Comparison of ENCODE assay signal across 10 mouse cellular contexts in the genomic region with DNA sequence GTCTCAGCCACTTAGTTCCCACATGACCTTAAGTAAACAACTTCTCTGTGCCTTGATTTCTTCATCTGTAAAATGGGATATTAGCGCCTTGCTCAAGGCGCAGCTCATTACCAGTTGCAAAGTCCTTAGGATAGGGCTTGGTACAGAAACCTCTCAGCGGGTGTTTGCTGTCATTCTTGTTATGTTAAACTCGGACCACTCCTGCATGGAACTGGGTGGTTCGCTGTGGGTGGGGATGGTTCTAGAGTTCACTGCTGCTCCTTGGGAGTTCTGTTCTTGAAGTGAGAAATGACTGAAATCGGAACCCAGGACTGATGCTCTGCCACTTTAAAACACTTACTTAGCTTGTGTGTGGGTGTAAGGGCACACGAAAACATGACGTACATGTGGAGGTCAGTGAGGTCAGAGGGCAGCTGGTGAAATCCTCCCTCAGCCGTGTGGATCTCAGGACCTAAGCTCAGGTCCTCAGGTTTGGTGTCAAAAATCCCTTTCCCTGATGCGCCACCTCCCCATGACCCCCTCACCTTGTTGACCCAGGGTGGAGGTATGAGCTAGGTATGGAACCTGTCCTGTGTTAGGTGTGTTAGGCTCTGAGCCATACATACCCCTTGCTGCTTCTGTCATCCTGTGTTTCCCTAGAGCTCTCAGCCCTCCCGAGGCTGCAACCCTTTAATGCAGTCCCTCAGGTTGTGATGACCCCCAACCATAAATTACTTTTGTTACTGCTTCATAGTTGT. TPM values are rescaled to one million over a fixed set of nuclear protein-coding genes. Genes with fewer than 3 reads are reported as not detected.
DNase-seq lines count a peak whose midpoint lies in the region; ATAC-seq lines count a peak whose summit lies in the region.
"Had no signal": no experiment of that assay in that cellular context is flagged by ENCODE, and none has a peak within 500 bp of the region (broad histone marks: within the 10 kb centered on the region; RNA-seq: fewer than 3 reads in every experiment).

No protein-coding gene starts in this region.

- intact Hi-C loops in heart, postnatal 10 days (cut with DNase I): no loop called here

- ATAC-seq in hindbrain, embryonic 14.5 days (ENCODE audit: low FRiP score): no peak
- ATAC-seq in midbrain, embryonic 12.5 days (ENCODE audit: low FRiP score, low read depth): no peak
- no peak for ATAC-seq in activated CD4-positive, CD25-positive, alpha-beta regulatory T cell, adult 4 months

- H3K36me3 ChIP-seq in hindbrain, embryonic 14.5 days (replicated peaks; ENCODE audit: control insufficient read depth, insufficient read depth): no peaks in the 10 kb centered on the region
- no peaks in the 10 kb centered on the region for H3K36me3 ChIP-seq in midbrain, embryonic 12.5 days

- peak overlapping the region; percentile 81 for H3K4me2 ChIP-seq in hindbrain, embryonic 14.5 days (replicated peaks)
- H3K4me2 ChIP-seq in midbrain, embryonic 12.5 days (replicated peaks): peak overlapping the region; percentile 80

- peaks cover 55% of the 10 kb centered on the region for H3K4me1 ChIP-seq in hindbrain, embryonic 14.5 days (replicated peaks; ENCODE audit: control insufficient read depth, insufficient read depth, low read length)
- peaks cover 71% of the 10 kb centered on the region for H3K4me1 ChIP-seq in midbrain, embryonic 12.5 days

- H3K9me3 ChIP-seq in hindbrain, embryonic 14.5 days (ENCODE audit: control insufficient read depth, low read length): no peaks in the 10 kb centered on the region
- no peaks in the 10 kb centered on the region for H3K9me3 ChIP-seq in midbrain, embryonic 12.5 days

- H3K9ac ChIP-seq in hindbrain, embryonic 14.5 days: peak overlapping the region; percentile 91; the same call in 1 of the 2 replicates
- H3K9ac ChIP-seq in midbrain, embryonic 12.5 days (replicated peaks): no peak overlapping the region

- DNase-seq in heart, adult 11 months: peak; percentile 81
- no peak for DNase-seq in heart, postnatal 10 days
- peak; percentile 90 for DNase-seq in R1 (ENCODE audit: low read depth, low spot score)
- DNase-seq in hindbrain, embryonic 14.5 days (ENCODE audit: low spot score): no peak
- DNase-seq in kidney, adult 8-10 months: no peak
- DNase-seq in ovary, postnatal 36 days (ENCODE audit: low spot score): no peak
- DNase-seq: cerebellum, adult 2 months; heart, postnatal 4 days had no signal

- no peak overlapping the region for H3K27ac ChIP-seq in hindbrain, embryonic 14.5 days
- H3K27ac ChIP-seq in midbrain, embryonic 12.5 days (replicated peaks): no peak overlapping the region; the same call in 1 of the 2 replicates

- no peaks in the 10 kb centered on the region for H3K27me3 ChIP-seq in hindbrain, embryonic 14.5 days (ENCODE audit: control insufficient read depth, insufficient read depth, low read length)
- peaks cover 3% of the 10 kb centered on the region; the same call in 1 of the 2 replicates for H3K27me3 ChIP-seq in midbrain, embryonic 12.5 days

- peak overlapping the region; percentile 73 for H3K4me3 ChIP-seq in hindbrain, embryonic 14.5 days (replicated peaks; ENCODE audit: low read length)
- H3K4me3 ChIP-seq in midbrain, embryonic 12.5 days: peak overlapping the region; percentile 67; the same call in 1 of the 2 replicates

- WGBS in hindbrain, embryonic 14.5 days: 72% methylated on average over 11 of the region's 11 CpGs
- 76% methylated on average over 11 of the region's 11 CpGs for WGBS in midbrain, embryonic 12.5 days

RNA-seq across cellular contexts. Expression of a gene that starts 13.4 kb away (rescaled TPM):
- 10 to 100 TPM; 14.7 to 16.6 TPM for total RNA-seq in heart, postnatal 10 days (2021)
- 17.4 and 19.7 TPM in 2 replicates for polyA plus RNA-seq in hindbrain, embryonic 14.5 days (2014; fragmentation: Nextera tagmentation; extraction: Ambion mirVana)
- 17.7 and 20.9 TPM in 2 replicates for polyA plus RNA-seq in midbrain, embryonic 12.5 days (2016; fragmentation: Nextera tagmentation; extraction: Ambion mirVana)
- polyA plus RNA-seq in activated CD4-positive, CD25-positive, alpha-beta regulatory T cell, adult 4 months (2017; shearing (Covaris generic)): 10 to 100 TPM; 16.5 to 26.1 TPM

RNA-seq across cellular contexts. Expression of a gene that starts 32.6 kb away (rescaled TPM):
- total RNA-seq in heart, postnatal 10 days (2021): 10 to 100 TPM; 27.8 to 28.1 TPM
- polyA plus RNA-seq in hindbrain, embryonic 14.5 days (2014; fragmentation: Nextera tagmentation; extraction: Ambion mirVana): 29.8 and 41.1 TPM in 2 replicates
- 41.3 and 42.3 TPM in 2 replicates for polyA plus RNA-seq in midbrain, embryonic 12.5 days (2016; fragmentation: Nextera tagmentation; extraction: Ambion mirVana)
- 100 to 1,000 TPM; 120 to 148 TPM for polyA plus RNA-seq in activated CD4-positive, CD25-positive, alpha-beta regulatory T cell, adult 4 months (2017; shearing (Covaris generic))

RNA-seq across cellular contexts. Expression of a gene that starts 32.6 kb away (rescaled TPM):
- 1 to 10 TPM; 2.2 to 2.4 TPM for total RNA-seq in heart, postnatal 10 days (2021)
- 3.4 and 3.8 TPM in 2 replicates for polyA plus RNA-seq in hindbrain, embryonic 14.5 days (2014; fragmentation: Nextera tagmentation; extraction: Ambion mirVana)
- 4.0 and 4.6 TPM in 2 replicates for polyA plus RNA-seq in midbrain, embryonic 12.5 days (2016; fragmentation: Nextera tagmentation; extraction: Ambion mirVana)
- polyA plus RNA-seq in activated CD4-positive, CD25-positive, alpha-beta regulatory T cell, adult 4 months (2017; shearing (Covaris generic)): 1 to 10 TPM; 5.5 to 9.4 TPM

RNA-seq across cellular contexts. Expression of a gene that starts 46.2 kb away (rescaled TPM):
- under 1 TPM; 0.45 to 0.74 TPM for total RNA-seq in heart, postnatal 10 days (2021)
- polyA plus RNA-seq in hindbrain, embryonic 14.5 days (2014; fragmentation: Nextera tagmentation; extraction: Ambion mirVana): 1.3 and 1.7 TPM in 2 replicates
- polyA plus RNA-seq in midbrain, embryonic 12.5 days (2016; fragmentation: Nextera tagmentation; extraction: Ambion mirVana): 1.9 and 2.4 TPM in 2 replicates
- under 1 TPM in 1 of 2 experiments, not detected in 1; 0.62 TPM for polyA plus RNA-seq in activated CD4-positive, CD25-positive, alpha-beta regulatory T cell, adult 4 months (2017; shearing (Covaris generic))

Comparison
In these comparisons a context has a peak if more than half of its experiments do, and no peak if none do; other contexts are left out.
1. DNase-seq: peak in heart, adult 11 months (single experiment) and R1 (single experiment); none in heart, postnatal 10 days (0 of 2), hindbrain, embryonic 14.5 days (single experiment), kidney, adult 8-10 months (0 of 2) and ovary, postnatal 36 days (single experiment).